Mouse (Mus musculus) cerebellum, adult 2 months (tissue): ENCODE results near the gene Vars2. TPM values are rescaled to one million over a fixed set of nuclear protein-coding genes. Genes with fewer than 3 reads are reported as not detected.

Source experiments
- DNase-seq, 2 experiments: peaks; one replicate each; pipeline ENCODE4 v3.0.0; 2021
- H3K27ac ChIP-seq: fragments of 200-500 bp; 2 replicates; pipeline ENCODE4 v1.5.1; 2012; ENCODE audit warnings: low read length, control low read depth, inconsistent platforms; ENCODE audit not compliant: insufficient read depth
- H3K27me3 ChIP-seq: fragments of 200-500 bp; 2 replicates; pipeline ENCODE4 v1.6.1; 2012; ENCODE audit warnings: inconsistent platforms, mild to moderate bottlenecking, low read length, moderate library complexity; ENCODE audit not compliant: control insufficient read depth, insufficient read depth
- H3K4me1 ChIP-seq: fragments of 200-500 bp; 2 replicates; pipeline ENCODE4 v1.6.1; 2011; ENCODE audit warnings: low read length; ENCODE audit not compliant: control insufficient read depth, insufficient read depth
- H3K4me3 ChIP-seq: fragments of 200-500 bp; replicated peaks from 2 replicates; pipeline ENCODE3; 2011; ENCODE audit warnings: mild to moderate bottlenecking, low read depth, low read length, control low read depth; ENCODE audit not compliant: insufficient read depth
- CTCF ChIP-seq: fragments of 200-500 bp; IDR thresholded peaks from 2 replicates; pipeline ENCODE4 v1.5.1; 2011; ENCODE audit warnings: low read depth, mild to moderate bottlenecking, control low read depth, low read length, moderate library complexity, borderline replicate concordance; ENCODE audit not compliant: insufficient read depth
- POLR2A ChIP-seq: fragments of 200-500 bp; IDR thresholded peaks from 2 replicates; pipeline ENCODE4 v1.6.1; 2011; ENCODE audit warnings: low read length, control low read depth, borderline replicate concordance; ENCODE audit not compliant: insufficient read depth
- WGBS: fragments of 180-500 bp; shearing (Covaris S2); methylation state at CpG from one replicate; pipeline ENCODE4 v1.1.7; 2018; 5-methylcytosine and 5-hydroxymethylcytosine counted together
- polyA plus RNA-seq: library from polyadenylated mRNA; depleted of rRNA; stranded (reverse); fragments of >200 nt; gene quantifications from 2 replicates; pipeline ENCODE4 v1.2.3, GENCODE M21; 2012; rRNA removed

The Vars2 gene
- polyA plus RNA-seq, 1 experiment: 35.9 TPM

- Histone ChIP-seq H3K4me3 (no peak overlapping the region), H3K4me1 (no peaks in the 10 kb centered on the region), H3K27ac (no peak overlapping the region), H3K27me3 (no peaks in the 10 kb centered on the region)
- DNase-seq: peak in 1 of 2 experiments; percentile 40
- WGBS: 23% methylated on average over 14 of the region's 14 CpGs
- no peak for TF ChIP-seq POLR2A
- no peak for TF ChIP-seq CTCF
Measured at GRCm38 (mm10) chr17:35638475-35639190, 28.8 kb downstream of the Vars2 start.

- DNase-seq: peak; percentile 33 to 40
- no peak overlapping the region for H3K4me3 ChIP-seq
- TF ChIP-seq CTCF (no peak), POLR2A (no peak)
- H3K27me3 ChIP-seq: no peaks in the 10 kb centered on the region
- WGBS: 43% methylated on average over 5 of the region's 5 CpGs
- H3K4me1 ChIP-seq: no peaks in the 10 kb centered on the region
- no peak overlapping the region for H3K27ac ChIP-seq
Measured at GRCm38 (mm10) chr17:35636363-35636762, 31.0 kb downstream of the Vars2 start.

DNA sequence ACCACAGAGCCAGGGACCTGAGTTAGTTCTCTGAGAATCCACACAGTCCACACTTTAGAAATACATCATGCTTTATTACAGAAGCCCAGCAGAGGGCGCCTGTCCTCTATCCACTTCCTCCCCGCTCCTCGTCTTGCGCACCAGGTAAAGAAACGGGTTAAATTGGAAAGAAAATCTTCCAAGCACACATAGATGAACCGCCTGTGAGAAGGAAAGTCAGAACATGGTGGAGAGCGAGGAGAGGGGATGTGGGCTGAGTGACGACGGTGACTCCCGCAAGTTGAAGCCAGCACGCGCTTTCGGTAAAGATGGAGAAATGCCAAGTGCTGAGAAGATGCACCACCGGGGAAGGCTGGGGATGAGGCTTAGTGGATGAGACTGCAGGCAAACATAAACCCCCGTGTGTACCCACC, 31.7 kb downstream of the Vars2 start:
- Histone ChIP-seq H3K4me3 (peak overlapping the region; percentile 100), H3K4me1 (no peaks in the 10 kb centered on the region), H3K27ac (no peak overlapping the region; the same call in 1 of the 2 replicates), H3K27me3 (no peaks in the 10 kb centered on the region)
- DNase-seq: peak; percentile 77 to 82
- peak; percentile 79 for TF ChIP-seq CTCF
- TF ChIP-seq POLR2A: peak; percentile 28; the same call in 1 of the 2 replicates
- 1% methylated on average over 15 of the region's 15 CpGs for WGBS

DNA sequence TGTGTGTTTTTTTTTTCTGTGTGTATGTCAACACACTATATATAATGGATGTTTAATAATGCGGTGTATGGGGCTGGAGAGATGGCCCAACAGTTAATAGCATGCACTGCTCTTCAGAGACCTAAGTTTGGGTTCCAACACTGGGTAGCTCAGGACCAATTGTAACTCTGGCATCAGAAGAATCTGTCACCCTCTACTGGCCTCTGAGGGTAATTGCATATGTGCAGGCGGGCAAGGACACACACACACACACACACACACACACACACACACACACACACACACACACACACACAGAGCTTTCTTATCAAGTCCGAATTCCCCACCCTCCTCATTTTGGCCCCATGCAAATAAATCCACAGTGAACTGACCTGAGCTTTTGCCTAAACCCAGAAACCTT, 32.2 kb downstream of the Vars2 start:
- Histone ChIP-seq H3K4me1 (no peaks in the 10 kb centered on the region), H3K27ac (no peak overlapping the region), H3K27me3 (no peaks in the 10 kb centered on the region), H3K4me3 (no peak overlapping the region)
- 72% methylated on average over 3 of the region's 3 CpGs for WGBS
- TF ChIP-seq CTCF (no peak), POLR2A (no peak)
- no peak for DNase-seq

- WGBS: 34% methylated on average over 1 of the region's 1 CpGs
- peak in 1 of 2 experiments; percentile 21 for DNase-seq
- H3K27ac ChIP-seq: no peak overlapping the region
- TF ChIP-seq CTCF (peak; percentile 28; the same call in 1 of the 2 replicates), POLR2A (no peak)
- H3K4me3 ChIP-seq: no peak overlapping the region
- no peaks in the 10 kb centered on the region for H3K4me1 ChIP-seq
- H3K27me3 ChIP-seq: no peaks in the 10 kb centered on the region
Measured at GRCm38 (mm10) chr17:35633992-35634391, 33.4 kb downstream of the Vars2 start.

DNA sequence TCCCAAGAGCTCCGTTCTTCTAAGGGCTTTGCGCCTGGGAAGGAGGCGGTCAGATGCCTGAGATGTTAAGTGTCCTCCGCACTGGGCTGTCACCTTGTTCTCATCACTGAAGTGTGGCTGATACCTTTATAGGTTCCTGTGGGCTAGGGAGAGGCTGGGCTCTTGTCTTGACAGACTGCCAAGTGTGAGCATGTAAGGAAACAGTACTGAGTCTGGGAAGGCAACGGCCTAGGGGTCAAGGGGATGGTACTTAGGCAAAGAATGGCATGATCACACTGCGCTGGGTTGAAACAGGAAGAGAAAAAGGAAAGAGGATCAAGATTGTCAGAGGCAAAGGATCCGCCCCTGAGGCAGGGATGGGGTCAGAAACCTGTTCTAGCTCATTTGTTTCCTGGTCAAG, 40.9 kb downstream of the Vars2 start, which contains the start of gene Gm9573:
Gene Gm9573, minus strand, starts transcription at position 101 of the 400 bp plus-strand sequence.
- no peak for TF ChIP-seq POLR2A
- DNase-seq: no peak
- no peak within 1 kb of the TSS for H3K27ac ChIP-seq
- no peaks in the 10 kb centered on the region for H3K4me1 ChIP-seq
- no peaks in the 10 kb centered on the region for H3K27me3 ChIP-seq
- H3K4me3 ChIP-seq: no peak within 1 kb of the TSS
- 92% methylated on average over 7 of the region's 7 CpGs for WGBS

DNA sequence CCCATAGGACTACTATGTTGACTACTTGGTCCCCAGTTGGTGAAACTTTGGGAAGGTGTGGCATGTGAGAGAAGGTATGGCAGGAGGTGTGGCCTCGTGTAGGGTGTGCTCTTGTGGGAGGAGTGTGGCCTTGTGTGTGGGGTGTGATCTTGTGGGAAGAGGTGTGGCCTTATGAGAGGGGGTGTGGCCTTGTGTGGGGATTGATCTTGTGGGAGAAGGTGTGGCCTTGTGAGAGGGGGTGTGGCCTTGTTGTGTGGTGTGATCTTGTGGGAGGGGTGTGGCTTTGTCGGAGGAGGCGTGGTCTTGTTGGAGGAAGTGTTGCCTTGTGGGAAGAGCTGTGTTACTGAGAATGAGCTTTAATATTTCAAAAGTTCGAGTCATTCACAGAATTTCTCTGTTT, 50.3 kb downstream of the Vars2 start:
- no peaks in the 10 kb centered on the region for H3K27me3 ChIP-seq
- DNase-seq: no peak
- WGBS: 82% methylated on average over 4 of the region's 4 CpGs
- TF ChIP-seq POLR2A (no peak), CTCF (no peak)
- H3K27ac ChIP-seq: no peak overlapping the region
- no peaks in the 10 kb centered on the region for H3K4me1 ChIP-seq
- H3K4me3 ChIP-seq: no peak overlapping the region

Other genes starting within 250 kb of the Vars2 start
- 0.90 and 1.4 TPM in 2 replicates for gene H2-Q6, start 242.7 kb downstream of the Vars2 start, polyA plus RNA-seq
- gene H2-Q7, start 228.4 kb downstream of the Vars2 start, polyA plus RNA-seq: 1.9 and 2.6 TPM in 2 replicates
- 0.06 and 0.11 TPM in 2 replicates for gene H2-Q10, start 197.5 kb downstream of the Vars2 start, polyA plus RNA-seq
- gene Pou5f1, start 161.6 kb downstream of the Vars2 start, polyA plus RNA-seq: not detected in 2 replicates
- gene Tcf19, start 150.8 kb downstream of the Vars2 start, polyA plus RNA-seq: 5.7 and 6.7 TPM in 2 replicates
- 6.5 and 9.6 TPM in 2 replicates for gene Cchcr1, start 150.5 kb downstream of the Vars2 start, polyA plus RNA-seq
- gene Psors1c2, start 134.4 kb downstream of the Vars2 start, polyA plus RNA-seq: not detected in 2 replicates
- 0.05 and 0.16 TPM in 2 replicates for gene Cdsn, start 115.5 kb downstream of the Vars2 start, polyA plus RNA-seq
- gene 2300002M23Rik, start 100.1 kb downstream of the Vars2 start, polyA plus RNA-seq: not detected in 2 replicates
- gene Sfta2, start 66.0 kb downstream of the Vars2 start, polyA plus RNA-seq: not detected in 2 replicates
- not detected in 2 replicates for gene Gm9573, start 41.0 kb downstream of the Vars2 start, polyA plus RNA-seq
- gene Mucl3, start 23.9 kb downstream of the Vars2 start, polyA plus RNA-seq: not detected in 2 replicates
- gene Gtf2h4, start 6.1 kb upstream of the Vars2 start, polyA plus RNA-seq: 30.7 and 34.8 TPM in 2 replicates
- 76.7 and 76.9 TPM in 2 replicates for gene Ddr1, start 37.0 kb upstream of the Vars2 start, polyA plus RNA-seq
- 22.6 and 25.2 TPM in 2 replicates for gene Ier3, start 154.1 kb upstream of the Vars2 start, polyA plus RNA-seq
- 129 and 140 TPM in 2 replicates for gene Flot1, start 155.6 kb upstream of the Vars2 start, polyA plus RNA-seq
- gene Tubb5, start 170.7 kb upstream of the Vars2 start, polyA plus RNA-seq: 320 TPM in 2 replicates
- 12.1 and 16.1 TPM in 2 replicates for gene Mdc1, start 173.9 kb upstream of the Vars2 start, polyA plus RNA-seq
- 8.6 and 12.0 TPM in 2 replicates for gene Nrm, start 193.7 kb upstream of the Vars2 start, polyA plus RNA-seq
- 8.7 and 9.7 TPM in 2 replicates for gene Ppp1r18, start 198.0 kb upstream of the Vars2 start, polyA plus RNA-seq
- gene Dhx16, start 212.2 kb upstream of the Vars2 start, polyA plus RNA-seq: 52.2 and 57.4 TPM in 2 replicates
- 161 and 173 TPM in 2 replicates for gene 2310061I04Rik, start 229.8 kb upstream of the Vars2 start, polyA plus RNA-seq
- 80.2 and 81.5 TPM in 2 replicates for gene Atat1, start 242.5 kb upstream of the Vars2 start, polyA plus RNA-seq
- 62.5 and 65.1 TPM in 2 replicates for gene Mrps18b, start 248.8 kb upstream of the Vars2 start, polyA plus RNA-seq
- 42.3 and 44.9 TPM in 2 replicates for gene Ppp1r10, start 248.8 kb upstream of the Vars2 start, polyA plus RNA-seq